Mouse (Mus musculus): ENCODE results near the gene Tmem221. TPM values are rescaled to one million over a fixed set of nuclear protein-coding genes. Genes with fewer than 3 reads are reported as not detected.

Gene Tmem221
- polyA plus RNA-seq, 1 experiment from 2014 or later, result 0.14 TPM

DNA sequence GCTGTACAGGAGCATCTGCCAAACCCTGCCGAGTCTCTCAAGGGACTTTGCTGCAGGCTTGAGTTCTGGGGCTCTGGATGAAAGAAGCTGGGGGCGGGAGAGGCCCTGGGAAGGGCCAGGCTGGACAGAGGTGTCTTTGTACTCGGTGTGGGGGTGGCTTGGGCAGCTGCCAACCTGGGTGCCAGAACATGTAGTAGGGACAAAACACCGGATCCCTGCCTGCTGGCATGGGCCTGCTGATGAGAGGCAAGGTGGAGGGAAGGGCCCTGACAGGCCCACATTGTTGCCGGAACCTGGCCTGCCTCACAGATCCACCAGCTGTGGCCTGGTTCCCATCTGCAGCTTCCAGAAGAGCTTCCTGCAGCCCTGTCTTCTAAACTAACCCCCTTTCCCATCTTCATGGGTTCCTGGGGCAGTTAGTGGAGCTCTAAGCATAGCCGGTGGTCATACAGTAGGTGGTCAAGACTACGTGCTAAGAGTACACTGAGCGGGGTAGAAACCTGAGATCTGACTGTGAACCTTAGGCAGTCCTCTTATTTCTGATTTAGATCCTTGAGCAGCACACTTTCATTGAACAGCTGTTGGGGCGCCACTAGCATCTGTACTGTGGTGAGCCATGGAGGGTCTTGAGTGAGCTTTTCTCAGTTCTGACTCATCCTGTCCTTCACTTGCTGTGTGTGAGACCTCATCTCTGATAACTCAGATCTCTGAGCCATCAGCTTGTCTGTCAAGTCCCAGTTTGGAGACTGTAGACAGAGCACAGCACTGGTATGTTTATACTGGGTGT, 14.4 kb upstream of the Tmem221 start:
- no peak for DNase-seq (ENCODE audit: low spot score)
- H3K36me3 ChIP-seq, result no peaks in the 10 kb centered on the region
- H3K4me1 ChIP-seq, result peaks cover 36% of the 10 kb centered on the region
- H3K27ac ChIP-seq (replicated peaks), result no peak overlapping the region
- no peaks in the 10 kb centered on the region for H3K9me3 ChIP-seq (replicated peaks)
- 88% methylated on average over 9 of the region's 9 CpGs for WGBS
- peaks cover 34% of the 10 kb centered on the region for H3K27me3 ChIP-seq (ENCODE audit: low read depth, poor library complexity, severe bottlenecking)
- no peak overlapping the region for H3K4me3 ChIP-seq

DNA sequence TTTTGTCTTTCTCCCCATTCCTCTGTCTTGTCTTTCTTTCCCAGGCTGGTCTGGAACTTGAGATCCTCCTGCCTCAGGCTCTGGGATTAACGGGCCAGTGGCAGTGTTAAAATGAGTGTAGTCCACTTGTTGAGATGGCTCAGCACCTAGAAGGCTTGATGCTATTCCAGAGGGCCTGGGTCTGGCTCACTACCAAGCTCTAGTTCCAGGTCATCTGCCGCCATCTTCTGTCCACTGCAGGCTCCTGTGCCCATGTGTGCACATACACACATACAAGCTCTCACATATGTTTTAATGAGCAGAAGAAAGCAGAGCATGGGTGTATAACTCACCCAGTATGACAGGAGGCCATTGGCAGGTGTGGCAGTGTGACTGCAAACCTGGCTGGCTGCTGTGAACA, 13.4 kb upstream of the Tmem221 start:
- Histone ChIP-seq H3K4me1 (peaks cover 36% of the 10 kb centered on the region), H3K36me3 (no peaks in the 10 kb centered on the region), H3K27ac (replicated peaks) (no peak overlapping the region), H3K27me3 (ENCODE audit: low read depth, poor library complexity, severe bottlenecking) (peaks cover 43% of the 10 kb centered on the region), H3K9me3 (replicated peaks) (no peaks in the 10 kb centered on the region), H3K4me3 (no peak overlapping the region)
- DNase-seq (ENCODE audit: low spot score), result no peak
- WGBS, result 93% methylated on average over 2 of the region's 2 CpGs

DNA sequence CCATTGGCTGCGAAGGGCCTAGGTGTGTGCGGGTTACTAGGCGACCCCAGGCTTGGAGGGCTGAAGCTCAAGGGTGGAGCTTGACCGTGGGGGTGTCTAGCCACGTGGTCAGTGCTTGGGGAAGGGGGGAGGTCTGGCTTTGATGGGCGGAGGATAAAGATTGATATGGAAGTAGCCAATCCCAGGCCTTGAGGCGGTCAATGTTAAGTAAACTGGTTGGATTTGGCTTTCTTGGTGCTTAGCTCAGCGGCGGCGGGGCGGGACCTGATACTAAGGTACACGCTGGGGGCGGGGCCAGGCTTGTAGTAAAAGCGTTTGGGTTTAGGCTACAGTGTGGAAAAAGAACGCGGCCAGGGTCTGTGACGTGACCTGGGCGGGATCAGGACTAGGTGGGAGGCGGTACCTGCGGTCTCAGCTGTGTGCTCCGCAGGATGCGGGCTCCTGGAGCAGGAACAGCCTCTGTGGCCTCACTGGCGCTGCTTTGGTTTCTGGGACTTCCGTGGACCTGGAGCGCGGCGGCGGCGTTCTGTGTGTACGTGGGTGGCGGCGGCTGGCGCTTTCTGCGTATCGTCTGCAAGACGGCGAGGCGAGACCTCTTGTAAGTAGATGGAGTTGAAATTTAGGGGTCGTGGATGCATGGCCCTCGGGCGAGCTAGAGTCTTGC, 11.8 kb upstream of the Tmem221 start:
- H3K27ac ChIP-seq (replicated peaks), result peak overlapping the region; percentile 82
- peaks cover 60% of the 10 kb centered on the region for H3K27me3 ChIP-seq (ENCODE audit: low read depth, poor library complexity, severe bottlenecking)
- WGBS, result 1% methylated on average over 41 of the region's 41 CpGs
- no peaks in the 10 kb centered on the region for H3K36me3 ChIP-seq
- peak; percentile 88 for DNase-seq (ENCODE audit: low spot score)
- H3K4me3 ChIP-seq, result peak overlapping the region; percentile 66
- H3K9me3 ChIP-seq (replicated peaks), result no peaks in the 10 kb centered on the region
- H3K4me1 ChIP-seq, result peaks cover 36% of the 10 kb centered on the region

DNA sequence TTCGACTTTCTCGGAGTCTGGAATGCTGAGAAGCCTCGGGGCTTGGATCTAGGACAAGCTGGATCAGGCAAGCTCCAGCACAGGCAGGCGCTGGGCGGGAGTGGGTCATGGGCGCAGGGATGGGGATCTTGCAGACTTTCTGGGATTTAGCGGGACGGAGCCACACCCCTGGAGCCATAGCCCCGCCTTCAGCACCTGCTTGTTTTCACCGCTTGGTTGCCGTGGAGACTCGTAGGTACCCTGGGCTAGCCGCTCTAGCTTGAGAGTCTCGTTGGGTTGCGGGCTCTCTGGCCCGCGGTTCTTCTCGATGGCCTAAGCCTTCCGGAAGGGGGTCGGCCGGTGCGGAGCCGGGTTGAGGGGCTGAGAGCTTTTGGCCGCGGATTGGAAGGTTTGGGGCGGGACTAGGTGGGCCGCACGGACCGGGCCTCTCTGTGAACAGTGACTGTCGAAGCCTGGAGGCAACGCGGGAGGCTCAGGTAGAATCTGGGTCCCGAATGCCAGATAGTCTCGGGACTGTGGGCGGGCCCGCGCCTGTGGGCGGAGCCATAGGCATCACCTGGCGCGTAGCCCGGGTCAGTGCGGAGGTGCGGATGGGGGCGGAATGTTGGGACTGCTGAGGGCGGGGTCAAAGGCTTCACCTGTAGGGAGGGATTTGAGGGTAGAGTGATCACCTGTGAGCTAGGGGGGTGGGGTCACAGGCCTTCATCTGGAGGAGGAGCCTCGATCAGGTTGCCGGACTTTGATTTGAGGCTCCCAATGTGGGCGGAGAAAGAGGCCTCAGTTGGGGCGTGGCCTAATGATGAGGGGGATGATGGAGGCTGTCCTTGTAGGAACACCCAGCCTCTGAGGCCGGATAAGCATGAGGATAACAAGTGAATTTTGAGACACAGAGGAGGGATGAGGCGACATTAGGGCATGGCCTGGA, 11.0 kb upstream of the Tmem221 start:
- peaks cover 36% of the 10 kb centered on the region for H3K4me1 ChIP-seq
- H3K4me3 ChIP-seq, result peak overlapping the region; percentile 66
- peak overlapping the region; percentile 82 for H3K27ac ChIP-seq (replicated peaks)
- WGBS, result under 1% methylated on average over 51 of the region's 51 CpGs
- H3K36me3 ChIP-seq, result no peaks in the 10 kb centered on the region
- peaks cover 66% of the 10 kb centered on the region for H3K27me3 ChIP-seq (ENCODE audit: low read depth, poor library complexity, severe bottlenecking)
- H3K9me3 ChIP-seq (replicated peaks), result peaks cover 1% of the 10 kb centered on the region; the same call in 1 of the 2 replicates
- peak; percentile 83 for DNase-seq (ENCODE audit: low spot score)

DNA sequence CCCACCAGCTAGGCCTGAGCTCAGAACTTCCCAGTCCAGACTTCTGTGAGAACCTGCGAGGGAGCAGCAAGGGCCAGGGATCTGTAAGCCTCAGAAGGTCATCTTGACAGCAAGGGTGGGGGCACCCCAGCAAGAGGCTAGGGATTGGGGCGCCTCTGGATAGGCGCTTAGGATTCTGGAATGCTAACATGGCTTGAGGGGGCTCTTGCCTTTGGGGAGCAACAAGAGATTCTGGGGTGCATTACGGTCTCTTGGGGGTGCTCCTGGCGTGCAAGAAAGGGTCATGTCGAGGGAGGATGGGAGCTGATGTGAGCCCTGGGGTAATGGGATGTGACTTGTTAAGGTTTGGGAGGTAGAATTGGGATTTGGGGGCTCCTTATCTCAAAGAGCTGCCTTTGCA, 10.3 kb upstream of the Tmem221 start:
- 24% methylated on average over 6 of the region's 6 CpGs for WGBS
- Histone ChIP-seq H3K4me1 (peaks cover 36% of the 10 kb centered on the region), H3K27me3 (ENCODE audit: low read depth, poor library complexity, severe bottlenecking) (peaks cover 72% of the 10 kb centered on the region), H3K27ac (replicated peaks) (peak overlapping the region; percentile 82), H3K9me3 (replicated peaks) (peaks cover 8% of the 10 kb centered on the region), H3K36me3 (no peaks in the 10 kb centered on the region), H3K4me3 (peak overlapping the region; percentile 66)
- DNase-seq (ENCODE audit: low spot score), result no peak

DNA sequence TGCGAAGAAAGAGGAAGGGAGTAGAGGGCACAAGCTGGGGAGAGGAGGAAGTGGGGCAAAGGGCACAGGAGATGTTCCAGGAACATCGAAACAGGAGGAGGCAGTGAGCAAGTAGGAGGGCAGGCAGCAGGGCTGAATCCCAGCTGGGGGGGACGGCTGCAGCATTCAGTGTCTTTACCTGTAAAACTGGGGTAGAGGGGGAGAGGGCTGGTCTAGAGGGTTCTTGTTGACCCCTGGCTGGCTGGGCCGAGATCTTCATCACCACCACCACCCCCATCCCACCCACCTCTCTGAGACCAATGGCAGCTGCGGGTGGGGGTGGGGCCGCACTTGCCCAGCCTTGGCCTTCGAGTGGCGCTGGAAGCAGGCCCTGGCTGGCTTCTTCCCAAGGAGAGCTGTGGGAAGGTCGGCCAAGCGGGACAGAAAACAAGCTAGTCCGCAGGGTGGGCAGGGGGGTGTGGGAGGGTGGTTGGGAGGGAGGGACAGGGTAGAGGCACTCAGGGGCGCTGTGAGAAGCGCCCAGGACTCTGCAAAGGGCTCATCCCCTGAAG, 9.8 kb upstream of the Tmem221 start, which contains the start of gene Slc27a1:
Gene Slc27a1 (plus strand): TSS at position 496 of the 551 bp plus-strand sequence.
- DNase-seq (ENCODE audit: low spot score), result no peak
- Histone ChIP-seq H3K4me3 (peak within 1 kb of the TSS; percentile 66), H3K27me3 (ENCODE audit: low read depth, poor library complexity, severe bottlenecking) (peaks cover 77% of the 10 kb centered on the region), H3K9me3 (replicated peaks) (peaks cover 9% of the 10 kb centered on the region), H3K27ac (replicated peaks) (peak within 1 kb of the TSS; percentile 82), H3K36me3 (no peaks in the 10 kb centered on the region), H3K4me1 (peaks cover 36% of the 10 kb centered on the region)
- WGBS, result 12% methylated on average over 13 of the region's 13 CpGs

DNA sequence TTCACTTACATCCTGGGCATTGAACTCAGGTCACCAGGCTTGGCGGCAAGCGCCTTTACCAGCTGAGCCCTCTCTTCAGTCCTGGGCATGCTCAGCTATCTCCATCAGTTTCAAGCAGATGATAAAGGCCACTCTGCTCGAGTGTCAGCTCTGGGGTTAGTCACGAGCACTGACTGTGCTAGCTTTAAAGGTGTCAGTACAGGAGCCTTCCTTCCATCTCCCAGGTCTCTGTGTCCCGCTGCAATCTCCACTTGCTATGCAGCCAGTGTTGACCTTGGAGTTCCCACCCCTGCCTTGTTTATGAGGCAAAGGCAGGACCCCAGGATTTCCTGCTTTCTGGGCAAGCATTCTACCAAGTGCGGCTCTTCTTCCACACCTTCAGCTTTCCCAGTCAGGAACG, 8.9 kb upstream of the Tmem221 start:
- Histone ChIP-seq H3K36me3 (no peaks in the 10 kb centered on the region), H3K9me3 (replicated peaks) (peaks cover 9% of the 10 kb centered on the region), H3K27ac (replicated peaks) (no peak overlapping the region), H3K27me3 (ENCODE audit: low read depth, poor library complexity, severe bottlenecking) (peaks cover 86% of the 10 kb centered on the region), H3K4me1 (peaks cover 40% of the 10 kb centered on the region), H3K4me3 (no peak overlapping the region)
- no peak for DNase-seq (ENCODE audit: low spot score)
- 81% methylated on average over 7 of the region's 7 CpGs for WGBS

DNA sequence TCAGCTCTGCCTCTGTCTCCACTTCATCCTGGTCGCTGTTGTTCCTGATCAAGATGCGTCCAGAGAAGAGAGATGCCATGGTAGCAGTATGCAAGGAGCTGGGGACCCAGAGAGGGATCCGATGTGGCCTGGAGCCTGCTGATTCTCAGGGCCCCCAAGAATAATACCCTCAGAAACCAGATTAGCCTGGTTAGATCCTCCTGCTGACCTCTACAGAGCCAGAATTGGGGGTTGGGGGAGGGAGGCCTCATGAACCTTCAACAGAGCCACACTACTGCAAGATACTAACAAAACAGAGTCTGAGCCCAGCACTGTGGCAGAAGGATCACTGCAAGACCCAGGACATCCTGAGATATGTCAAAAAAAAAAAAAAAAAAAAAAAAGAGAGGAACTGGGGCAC, 7.8 kb upstream of the Tmem221 start, which contains the start of gene Nxnl1:
Gene Nxnl1 (minus strand): TSS at position 101 of the 400 bp plus-strand sequence.
- Histone ChIP-seq H3K4me1 (peaks cover 43% of the 10 kb centered on the region), H3K9me3 (replicated peaks) (peaks cover 9% of the 10 kb centered on the region), H3K27me3 (ENCODE audit: low read depth, poor library complexity, severe bottlenecking) (peaks cover 89% of the 10 kb centered on the region), H3K27ac (replicated peaks) (no peak within 1 kb of the TSS), H3K4me3 (no peak within 1 kb of the TSS), H3K36me3 (no peaks in the 10 kb centered on the region)
- 72% methylated on average over 3 of the region's 3 CpGs for WGBS
- no peak for DNase-seq (ENCODE audit: low spot score)

DNA sequence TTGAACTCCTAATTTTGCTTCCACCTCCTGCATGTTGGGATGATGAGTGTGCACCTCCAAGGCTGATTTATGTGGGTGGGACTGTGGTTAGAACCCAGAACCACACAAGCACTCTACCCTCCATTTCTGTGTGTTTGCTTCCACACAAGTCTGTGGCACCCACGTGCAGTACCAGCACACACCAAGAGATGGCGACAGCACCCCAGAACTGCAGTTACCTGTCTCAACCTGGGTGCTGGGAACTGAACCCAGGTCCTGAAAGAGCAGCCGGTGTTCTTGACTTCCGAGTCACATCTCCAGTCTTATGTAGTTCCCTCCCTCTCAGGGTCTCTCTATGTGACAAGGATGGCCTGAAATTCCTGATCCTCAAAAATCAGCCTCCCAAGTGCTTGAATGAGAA, 5.3 kb upstream of the Tmem221 start:
- no peaks in the 10 kb centered on the region for H3K36me3 ChIP-seq
- DNase-seq (ENCODE audit: low spot score), result no peak
- peaks cover 9% of the 10 kb centered on the region for H3K9me3 ChIP-seq (replicated peaks)
- H3K4me1 ChIP-seq, result peaks cover 21% of the 10 kb centered on the region
- H3K4me3 ChIP-seq, result no peak overlapping the region
- H3K27ac ChIP-seq (replicated peaks), result no peak overlapping the region
- 81% methylated on average over 4 of the region's 4 CpGs for WGBS
- peaks cover 98% of the 10 kb centered on the region for H3K27me3 ChIP-seq (ENCODE audit: low read depth, poor library complexity, severe bottlenecking)

DNA sequence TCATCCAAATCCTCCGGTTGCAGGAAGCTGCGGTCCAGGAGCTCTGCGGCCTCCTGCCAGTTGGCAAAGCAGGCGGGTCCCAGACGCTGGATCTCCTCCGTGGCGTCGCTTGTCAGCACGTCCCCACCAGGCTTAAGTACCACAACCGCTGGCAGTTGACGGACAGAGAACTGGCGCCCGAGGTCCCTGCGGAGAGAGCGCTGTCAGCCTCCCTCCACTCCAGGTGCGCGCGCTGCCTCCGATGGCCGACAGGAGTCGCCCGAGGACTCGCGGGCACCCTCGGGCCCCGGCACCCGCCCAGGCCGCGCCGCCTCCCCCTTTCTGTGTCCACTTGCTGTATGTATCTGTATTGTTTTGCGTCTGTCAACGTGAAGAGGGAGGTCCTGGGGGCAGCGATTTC, 4.1 kb upstream of the Tmem221 start:
- Histone ChIP-seq H3K4me3 (peak overlapping the region; percentile 42), H3K27ac (replicated peaks) (no peak overlapping the region), H3K4me1 (peaks cover 22% of the 10 kb centered on the region), H3K36me3 (no peaks in the 10 kb centered on the region), H3K27me3 (ENCODE audit: low read depth, poor library complexity, severe bottlenecking) (peaks cover 98% of the 10 kb centered on the region), H3K9me3 (replicated peaks) (peaks cover 9% of the 10 kb centered on the region)
- DNase-seq (ENCODE audit: low spot score), result peak; percentile 71
- 1% methylated on average over 33 of the region's 33 CpGs for WGBS

DNA sequence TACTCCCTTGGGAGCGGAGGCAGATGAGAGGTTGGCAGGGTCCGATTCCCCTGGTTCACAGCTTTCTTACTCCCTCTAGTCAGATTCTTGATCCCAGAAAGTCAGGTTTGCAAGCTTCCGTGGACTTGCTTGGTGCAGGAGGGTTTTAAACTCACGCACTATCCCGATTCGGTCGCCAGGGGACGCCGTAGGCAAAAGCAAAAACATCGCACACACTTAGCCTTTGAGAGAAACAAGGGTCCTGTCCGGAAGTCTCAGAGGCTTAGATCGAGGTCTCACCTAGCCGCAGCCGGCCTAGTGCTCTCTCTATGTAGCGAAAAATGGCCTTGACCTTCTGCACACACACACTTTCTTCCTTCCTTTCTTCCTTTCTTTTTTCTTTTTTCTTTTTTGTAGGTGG, 2.7 kb upstream of the Tmem221 start:
- WGBS, result 5% methylated on average over 15 of the region's 15 CpGs
- Histone ChIP-seq H3K27ac (replicated peaks) (no peak overlapping the region), H3K27me3 (ENCODE audit: low read depth, poor library complexity, severe bottlenecking) (peaks cover 98% of the 10 kb centered on the region), H3K4me3 (no peak overlapping the region), H3K9me3 (replicated peaks) (peaks cover 9% of the 10 kb centered on the region), H3K4me1 (peaks cover 22% of the 10 kb centered on the region), H3K36me3 (no peaks in the 10 kb centered on the region)
- peak; percentile 80 for DNase-seq (ENCODE audit: low spot score)

DNA sequence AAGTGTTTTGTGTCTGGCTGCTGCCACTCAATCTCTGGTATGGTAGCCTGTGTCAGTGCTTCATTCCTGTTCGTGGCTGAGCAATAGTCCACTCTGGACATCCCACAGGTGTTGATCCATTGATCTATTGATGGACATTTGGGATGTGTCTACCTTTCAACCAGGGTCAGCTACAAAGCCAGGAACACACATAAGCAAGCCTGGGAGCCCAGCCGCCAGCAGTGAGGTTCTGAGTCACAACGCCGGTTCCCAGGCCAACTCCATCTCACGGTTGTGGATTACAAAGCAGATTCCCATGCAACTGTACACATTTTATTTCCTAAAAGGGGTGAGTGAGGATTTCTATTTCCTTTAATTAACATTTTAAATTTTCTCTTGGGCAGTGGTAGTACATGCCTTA, 2.1 kb upstream of the Tmem221 start:
- H3K4me3 ChIP-seq, result no peak overlapping the region
- no peak for DNase-seq (ENCODE audit: low spot score)
- H3K9me3 ChIP-seq (replicated peaks), result peaks cover 9% of the 10 kb centered on the region
- peaks cover 98% of the 10 kb centered on the region for H3K27me3 ChIP-seq (ENCODE audit: low read depth, poor library complexity, severe bottlenecking)
- H3K36me3 ChIP-seq, result no peaks in the 10 kb centered on the region
- peaks cover 22% of the 10 kb centered on the region for H3K4me1 ChIP-seq
- H3K27ac ChIP-seq (replicated peaks), result no peak overlapping the region
- WGBS, result 84% methylated on average over 5 of the region's 5 CpGs

Data from midbrain, embryonic 10.5 days (tissue).